Mouse (Mus musculus): ENCODE data around the gene Nell1.

GRCm38 (mm10) chr7:50781105-50781504 is 806.4 kb downstream of the Nell1 start:
- TF ChIP-seq CTCF (IDR thresholded peaks at IDR 0.05; ENCODE audit: insufficient read depth, low read length), result no peak
- no peak for TF ChIP-seq POLR2A (IDR thresholded peaks at IDR 0.05; ENCODE audit: borderline replicate concordance, extremely low read depth, low read depth, low read length)

Data from lung, adult 2 months (tissue).